Mouse (Mus musculus): ENCODE results near the gene Tmem39b. TPM values are rescaled to one million over a fixed set of nuclear protein-coding genes. Genes with fewer than 3 reads are reported as not detected.

Gene Tmem39b
- polyA plus RNA-seq, 1 experiment from 2014 or later: 28.7 TPM

- Histone ChIP-seq H3K9ac (no peak overlapping the region), H3K4me1 (ENCODE audit: insufficient read depth) (no peaks in the 10 kb centered on the region), H3K9me3 (ENCODE audit: low read depth, low read length) (no peaks in the 10 kb centered on the region), H3K4me2 (no peak overlapping the region), H3K27ac (ENCODE audit: low read depth) (no peak overlapping the region), H3K4me3 (ENCODE audit: low read depth, low read length) (no peak overlapping the region), H3K36me3 (ENCODE audit: insufficient read depth) (peaks cover 59% of the 10 kb centered on the region), H3K27me3 (ENCODE audit: insufficient read depth, low read length) (no peaks in the 10 kb centered on the region)
- ATAC-seq (ENCODE audit: insufficient read depth) (no peak), DNase-seq (no peak)
- 73% methylated on average over 3 of the region's 3 CpGs for WGBS
- no peak for TF ChIP-seq CTCF (IDR thresholded peaks at IDR 0.05; ENCODE audit: low read depth)
Observed at GRCm38 (mm10) chr4:129662255-129662813, 34.3 kb downstream of the Tmem39b start.

- Histone ChIP-seq H3K4me2 (no peak overlapping the region), H3K4me3 (ENCODE audit: low read depth, low read length) (no peak overlapping the region), H3K9me3 (ENCODE audit: low read depth, low read length) (no peaks in the 10 kb centered on the region), H3K27ac (ENCODE audit: low read depth) (no peak overlapping the region), H3K9ac (no peak overlapping the region), H3K36me3 (ENCODE audit: insufficient read depth) (peaks cover 63% of the 10 kb centered on the region), H3K27me3 (ENCODE audit: insufficient read depth, low read length) (no peaks in the 10 kb centered on the region), H3K4me1 (ENCODE audit: insufficient read depth) (no peaks in the 10 kb centered on the region)
- 83% methylated on average over 3 of the region's 3 CpGs for WGBS
- DNase-seq (no peak), ATAC-seq (ENCODE audit: insufficient read depth) (no peak)
- no peak for TF ChIP-seq CTCF (IDR thresholded peaks at IDR 0.05; ENCODE audit: low read depth)
Observed at GRCm38 (mm10) chr4:129661584-129661983, 35.1 kb downstream of the Tmem39b start.

DNA sequence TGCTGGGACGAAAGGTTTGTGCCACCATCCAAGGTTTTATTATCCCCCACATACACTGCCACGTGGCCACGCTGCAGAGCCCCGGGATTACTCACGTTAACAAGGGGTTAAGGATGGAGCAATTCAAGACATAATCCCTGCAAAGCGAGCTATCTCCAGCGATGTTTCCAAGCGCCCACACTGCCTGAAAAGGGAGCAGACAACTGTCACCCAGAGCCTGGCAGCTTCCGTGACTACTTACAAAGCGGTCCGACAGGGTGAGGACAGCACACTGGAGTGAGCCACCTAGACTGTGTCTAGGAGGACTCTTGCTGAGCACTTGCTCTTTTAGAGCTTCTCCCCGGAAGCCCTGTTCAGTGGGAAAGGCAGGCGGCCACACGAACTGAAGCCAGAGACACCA is 41.9 kb downstream of the Tmem39b start:
- Histone ChIP-seq H3K9me3 (ENCODE audit: low read depth, low read length) (no peaks in the 10 kb centered on the region), H3K4me1 (ENCODE audit: insufficient read depth) (no peaks in the 10 kb centered on the region), H3K4me3 (ENCODE audit: low read depth, low read length) (no peak overlapping the region), H3K4me2 (no peak overlapping the region), H3K27ac (ENCODE audit: low read depth) (no peak overlapping the region), H3K9ac (no peak overlapping the region), H3K36me3 (ENCODE audit: insufficient read depth) (peaks cover 95% of the 10 kb centered on the region), H3K27me3 (ENCODE audit: insufficient read depth, low read length) (no peaks in the 10 kb centered on the region)
- no peak for TF ChIP-seq CTCF (IDR thresholded peaks at IDR 0.05; ENCODE audit: low read depth)
- DNase-seq: no peak
- no peak for ATAC-seq (ENCODE audit: insufficient read depth)
- WGBS: 89% methylated on average over 14 of the region's 14 CpGs

DNA sequence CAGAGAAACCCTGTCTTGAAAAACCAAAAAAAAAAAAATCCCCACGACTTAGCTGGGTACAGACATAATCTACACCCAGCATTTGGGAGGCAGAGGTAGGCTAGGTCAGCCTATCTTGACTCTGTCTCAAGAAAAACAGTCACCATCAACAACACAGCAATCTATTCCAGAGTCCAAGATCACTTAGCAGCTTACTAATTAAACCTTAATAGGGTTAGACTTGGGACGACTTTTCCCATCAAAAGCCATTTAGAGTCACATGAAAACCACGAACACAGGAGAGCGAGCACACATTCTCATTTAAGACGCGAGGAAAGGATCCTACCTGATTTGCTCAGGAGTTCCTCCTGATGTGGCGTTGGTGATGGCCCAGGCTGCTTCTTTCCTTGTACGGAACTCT is 46.3 kb downstream of the Tmem39b start:
- TF ChIP-seq CTCF (IDR thresholded peaks at IDR 0.05; ENCODE audit: low read depth): no peak
- no peak overlapping the region for H3K27ac ChIP-seq (ENCODE audit: low read depth)
- DNase-seq (no peak), ATAC-seq (ENCODE audit: insufficient read depth) (no peak)
- H3K4me2 ChIP-seq: no peak overlapping the region
- H3K9me3 ChIP-seq (ENCODE audit: low read depth, low read length): no peaks in the 10 kb centered on the region
- WGBS: 93% methylated on average over 8 of the region's 8 CpGs
- H3K9ac ChIP-seq: no peak overlapping the region
- H3K4me3 ChIP-seq (ENCODE audit: low read depth, low read length): no peak overlapping the region
- H3K4me1 ChIP-seq (ENCODE audit: insufficient read depth): no peaks in the 10 kb centered on the region
- H3K27me3 ChIP-seq (ENCODE audit: insufficient read depth, low read length): no peaks in the 10 kb centered on the region
- H3K36me3 ChIP-seq (ENCODE audit: insufficient read depth): peaks cover 92% of the 10 kb centered on the region

GRCm38 (mm10) chr4:129648656-129649055 is 48.0 kb downstream of the Tmem39b start:
- no peaks in the 10 kb centered on the region for H3K27me3 ChIP-seq (ENCODE audit: insufficient read depth, low read length)
- peaks cover 90% of the 10 kb centered on the region for H3K36me3 ChIP-seq (ENCODE audit: insufficient read depth)
- H3K4me1 ChIP-seq (ENCODE audit: insufficient read depth): no peaks in the 10 kb centered on the region
- H3K4me2 ChIP-seq: no peak overlapping the region
- ATAC-seq (ENCODE audit: insufficient read depth): no peak
- 79% methylated on average over 1 of the region's 1 CpGs for WGBS
- no peak overlapping the region for H3K27ac ChIP-seq (ENCODE audit: low read depth)
- no peaks in the 10 kb centered on the region for H3K9me3 ChIP-seq (ENCODE audit: low read depth, low read length)
- no peak for TF ChIP-seq CTCF (IDR thresholded peaks at IDR 0.05; ENCODE audit: low read depth)
- no peak overlapping the region for H3K4me3 ChIP-seq (ENCODE audit: low read depth, low read length)
- no peak for DNase-seq
- H3K9ac ChIP-seq: no peak overlapping the region

GRCm38 (mm10) chr4:129645204-129645603 is 51.4 kb downstream of the Tmem39b start:
- WGBS: 86% methylated on average over 6 of the region's 6 CpGs
- no peak for DNase-seq
- Histone ChIP-seq H3K4me1 (ENCODE audit: insufficient read depth) (no peaks in the 10 kb centered on the region), H3K27me3 (ENCODE audit: insufficient read depth, low read length) (no peaks in the 10 kb centered on the region), H3K9me3 (ENCODE audit: low read depth, low read length) (no peaks in the 10 kb centered on the region), H3K36me3 (ENCODE audit: insufficient read depth) (peaks cover 62% of the 10 kb centered on the region), H3K9ac (no peak overlapping the region), H3K4me2 (no peak overlapping the region), H3K4me3 (ENCODE audit: low read depth, low read length) (no peak overlapping the region), H3K27ac (ENCODE audit: low read depth) (no peak overlapping the region)
- ATAC-seq (ENCODE audit: insufficient read depth): no peak
- no peak for TF ChIP-seq CTCF (IDR thresholded peaks at IDR 0.05; ENCODE audit: low read depth)

- Histone ChIP-seq H3K36me3 (ENCODE audit: insufficient read depth) (peaks cover 55% of the 10 kb centered on the region), H3K27ac (ENCODE audit: low read depth) (no peak overlapping the region), H3K27me3 (ENCODE audit: insufficient read depth, low read length) (no peaks in the 10 kb centered on the region), H3K4me1 (ENCODE audit: insufficient read depth) (peaks cover 6% of the 10 kb centered on the region; the same call in 1 of the 2 replicates), H3K4me2 (peak overlapping the region; percentile 94), H3K9me3 (ENCODE audit: low read depth, low read length) (no peaks in the 10 kb centered on the region), H3K9ac (no peak overlapping the region), H3K4me3 (ENCODE audit: low read depth, low read length) (peak overlapping the region; percentile 67; the same call in 1 of the 2 replicates)
- ATAC-seq (ENCODE audit: insufficient read depth) (no peak), DNase-seq (peak; percentile 41)
- WGBS: 44% methylated on average over 5 of the region's 5 CpGs
- no peak for TF ChIP-seq CTCF (IDR thresholded peaks at IDR 0.05; ENCODE audit: low read depth)
Observed at GRCm38 (mm10) chr4:129641756-129642155, 54.9 kb downstream of the Tmem39b start.

Data from lung, embryonic 14.5 days (tissue).